Mouse (Mus musculus) lung, embryonic 14.5 days (tissue): ENCODE results near the gene Mex3d. TPM values are rescaled to one million over a fixed set of nuclear protein-coding genes. Genes with fewer than 3 reads are reported as not detected.

Experiments used
- ATAC-seq: fragments of 200-750 bp; cut with Nextera tagmentation; 2 replicates; pipeline ENCODE4 v1.8.0; 2017; ENCODE audit warnings: mild to moderate bottlenecking, moderate TSS enrichment, moderate library complexity; ENCODE audit not compliant: insufficient read depth
- DNase-seq: peaks from one replicate; pipeline ENCODE4 v3.0.0-alpha.2; 2015
- H3K27ac ChIP-seq: fragments of 300-500 bp; sonication (generic); 2 replicates; pipeline ENCODE4 v1.5.1; 2014; ENCODE audit warnings: low read depth, mild to moderate bottlenecking, moderate library complexity
- H3K27me3 ChIP-seq: fragments of 300-500 bp; sonication (generic); 2 replicates; pipeline ENCODE4 v1.6.1; 2014; ENCODE audit warnings: low read length, control low read depth; ENCODE audit not compliant: insufficient read depth
- H3K36me3 ChIP-seq: fragments of 300-500 bp; sonication (generic); 2 replicates; pipeline ENCODE4 v1.6.1; 2014; ENCODE audit warnings: control low read depth; ENCODE audit not compliant: insufficient read depth
- H3K4me1 ChIP-seq: fragments of 300-500 bp; sonication (generic); 2 replicates; pipeline ENCODE4 v1.6.1; 2014; ENCODE audit warnings: antibody characterized with exemption, control low read depth; ENCODE audit not compliant: insufficient read depth
- H3K4me2 ChIP-seq: fragments of 300-500 bp; sonication (generic); 2 replicates; pipeline ENCODE4 v1.6.1; 2014; ENCODE audit warnings: mild to moderate bottlenecking
- H3K4me3 ChIP-seq: fragments of 300-500 bp; sonication (generic); 2 replicates; pipeline ENCODE4 v1.5.1; 2014; ENCODE audit warnings: low read depth, low read length
- H3K9ac ChIP-seq: fragments of 300-500 bp; sonication (generic); 2 replicates; pipeline ENCODE4 v1.6.1; 2014
- H3K9me3 ChIP-seq: fragments of 300-500 bp; sonication (generic); 2 replicates; pipeline ENCODE4 v1.6.1; 2016; ENCODE audit warnings: low read depth, low read length, control low read depth
- CTCF ChIP-seq: IDR thresholded peaks from 2 replicates; pipeline ENCODE4 v1.5.1; 2016; ENCODE audit warnings: antibody characterized with exemption, low read depth
- WGBS: fragments of 180-500 bp; shearing (Covaris S2); extraction: QIAGEN DNeasy Blood & Tissue Kit; methylation state at CpG from one replicate; pipeline ENCODE4 v1.1.7; 2014; 5-methylcytosine and 5-hydroxymethylcytosine counted together
- polyA plus RNA-seq: library from polyadenylated mRNA; unstranded; fragments of >200 nt; fragmentation: Nextera tagmentation; extraction: Ambion mirVana; gene quantifications from 2 replicates; pipeline ENCODE4 v1.2.1, GENCODE M21; 2014

The Mex3d gene
- polyA plus RNA-seq, 1 experiment from 2014 or later, result 8.6 TPM

DNA sequence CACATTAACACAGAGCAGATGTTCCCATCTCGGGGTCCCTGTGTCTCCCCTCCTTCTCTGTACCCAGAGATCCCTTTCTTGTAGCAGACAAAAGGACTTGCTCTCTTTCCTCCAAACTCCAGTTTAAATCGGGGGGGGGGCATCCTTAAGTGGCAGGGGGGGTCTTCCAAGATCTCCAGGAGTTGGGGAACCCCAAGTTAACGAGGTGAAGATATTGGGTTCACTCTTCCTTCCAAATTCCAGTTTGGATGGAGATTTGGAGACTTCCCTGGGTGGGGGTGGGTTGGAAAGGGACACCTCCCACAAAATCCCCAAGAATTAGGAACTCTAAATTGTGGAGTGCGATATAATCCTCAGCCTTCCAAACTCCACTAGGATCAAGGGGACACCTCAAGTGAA is 44.9 kb upstream of the Mex3d start:
- H3K4me1 ChIP-seq, result peaks cover 10% of the 10 kb centered on the region; the same call in 1 of the 2 replicates
- peak overlapping the region; percentile 97 for H3K4me2 ChIP-seq
- DNase-seq (no peak), ATAC-seq (no peak)
- peaks cover 39% of the 10 kb centered on the region for H3K36me3 ChIP-seq
- H3K9ac ChIP-seq, result peak overlapping the region; percentile 98
- peak overlapping the region; percentile 93 for H3K27ac ChIP-seq
- 1% methylated on average over 4 of the region's 4 CpGs for WGBS
- H3K27me3 ChIP-seq, result no peaks in the 10 kb centered on the region
- H3K4me3 ChIP-seq, result peak overlapping the region; percentile 100
- TF ChIP-seq CTCF, result no peak
- no peaks in the 10 kb centered on the region for H3K9me3 ChIP-seq

DNA sequence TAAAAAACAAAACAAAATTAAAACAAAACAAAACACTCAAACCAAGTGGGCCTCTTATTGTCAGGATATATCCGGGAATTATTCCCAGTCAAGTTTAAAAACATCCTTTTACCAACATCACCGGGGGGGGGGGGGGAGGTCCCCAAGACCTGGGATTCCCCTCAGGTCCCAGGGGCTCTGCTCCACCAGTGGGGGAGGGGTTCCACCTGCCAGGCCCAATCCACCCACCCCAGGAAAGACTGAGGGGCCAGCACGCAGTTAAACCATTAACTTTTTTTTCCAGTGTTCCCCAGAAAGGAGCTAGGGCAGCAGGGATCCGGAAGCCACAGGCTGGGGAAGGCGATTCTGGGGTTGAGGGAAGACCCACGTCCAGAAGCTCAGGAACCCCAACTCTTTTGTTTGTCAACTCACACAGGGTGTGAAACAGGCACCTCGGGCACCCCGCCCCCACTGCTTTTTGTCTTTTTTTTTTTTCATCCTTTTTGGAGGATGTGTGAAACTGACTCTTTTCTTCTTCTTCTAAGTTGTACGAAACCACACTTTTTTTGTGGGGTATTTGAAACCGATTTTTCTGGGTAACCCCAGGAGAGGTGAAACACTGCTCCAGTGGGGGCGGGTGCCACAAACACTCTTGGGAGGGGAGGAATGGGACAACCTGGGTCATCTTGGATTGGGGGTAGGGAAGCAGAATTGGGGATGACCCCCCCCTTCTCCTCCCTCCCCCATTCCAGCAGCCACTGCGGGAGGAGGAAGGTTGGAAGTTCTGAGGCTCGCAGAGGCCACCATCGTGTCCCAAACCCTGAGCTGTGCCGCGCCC is 44.3 kb upstream of the Mex3d start:
- H3K9me3 ChIP-seq, result no peaks in the 10 kb centered on the region
- peak overlapping the region; percentile 98 for H3K9ac ChIP-seq
- peak overlapping the region; percentile 100 for H3K4me3 ChIP-seq
- no peak for DNase-seq
- H3K4me1 ChIP-seq, result peaks cover 10% of the 10 kb centered on the region; the same call in 1 of the 2 replicates
- H3K27ac ChIP-seq, result peak overlapping the region; percentile 63; the same call in 1 of the 2 replicates
- peaks cover 45% of the 10 kb centered on the region for H3K36me3 ChIP-seq
- no peak for TF ChIP-seq CTCF
- WGBS, result 10% methylated on average over 16 of the region's 16 CpGs
- ATAC-seq, result no peak
- peak overlapping the region; percentile 97 for H3K4me2 ChIP-seq
- no peaks in the 10 kb centered on the region for H3K27me3 ChIP-seq

DNA sequence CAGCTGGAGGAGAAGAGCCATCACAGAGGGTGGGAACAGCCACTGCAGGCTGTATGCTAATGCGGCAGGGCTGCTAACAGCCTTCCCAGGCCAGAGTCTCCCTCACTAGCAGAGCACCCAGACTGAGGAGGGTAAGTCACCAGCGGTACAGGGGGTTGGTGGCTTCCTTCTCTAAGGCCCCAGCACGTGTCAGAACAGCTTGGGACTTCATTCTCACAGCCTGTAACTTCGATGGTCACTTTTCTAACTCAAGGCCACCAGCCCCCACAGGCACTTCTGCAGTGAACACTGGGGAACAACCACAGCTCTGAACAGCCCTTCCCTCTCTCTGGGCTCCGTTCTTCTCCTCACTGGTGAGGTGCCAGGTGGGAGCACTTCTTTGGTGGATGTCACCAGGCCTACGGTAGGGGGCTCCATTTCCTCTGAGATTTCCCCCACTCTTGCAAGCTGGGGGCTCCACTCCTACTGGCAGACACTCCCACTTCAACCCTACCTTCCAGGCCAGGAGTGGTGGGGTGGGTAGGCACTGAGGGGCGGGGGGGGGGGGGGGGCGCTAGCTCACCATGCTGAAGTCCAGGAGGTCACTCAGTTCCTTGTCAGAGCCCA is 43.0 kb upstream of the Mex3d start:
- Histone ChIP-seq H3K36me3 (peaks cover 58% of the 10 kb centered on the region), H3K27ac (no peak overlapping the region), H3K4me1 (peaks cover 5% of the 10 kb centered on the region; the same call in 1 of the 2 replicates), H3K27me3 (no peaks in the 10 kb centered on the region), H3K9ac (no peak overlapping the region), H3K9me3 (no peaks in the 10 kb centered on the region), H3K4me2 (no peak overlapping the region), H3K4me3 (no peak overlapping the region)
- no peak for TF ChIP-seq CTCF
- WGBS, result 65% methylated on average over 7 of the region's 8 CpGs
- DNase-seq, result no peak
- no peak for ATAC-seq

DNA sequence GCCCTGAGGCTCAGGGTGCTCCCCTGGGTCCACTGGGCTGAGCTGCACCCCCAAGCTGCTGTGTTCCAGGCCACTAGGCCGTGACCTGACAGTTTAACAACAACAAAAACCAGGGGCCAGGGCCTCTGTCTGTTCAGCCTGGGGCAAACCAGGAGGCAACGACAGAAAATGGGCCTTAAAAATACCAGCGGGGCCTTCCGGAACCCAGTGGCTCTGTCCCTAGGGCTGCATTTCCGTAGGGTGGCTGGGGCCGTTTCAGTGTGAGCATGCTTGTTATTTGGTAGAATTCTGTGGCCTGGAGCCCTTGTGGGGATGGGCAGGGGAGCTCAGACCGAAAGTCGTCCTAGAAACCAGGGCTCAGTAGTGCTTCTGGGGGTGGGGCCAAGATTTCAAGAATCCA is 42.3 kb upstream of the Mex3d start:
- WGBS, result 82% methylated on average over 8 of the region's 8 CpGs
- Histone ChIP-seq H3K9me3 (no peaks in the 10 kb centered on the region), H3K27ac (no peak overlapping the region), H3K4me2 (no peak overlapping the region), H3K4me1 (peaks cover 5% of the 10 kb centered on the region; the same call in 1 of the 2 replicates), H3K4me3 (no peak overlapping the region), H3K9ac (no peak overlapping the region), H3K36me3 (peaks cover 65% of the 10 kb centered on the region), H3K27me3 (no peaks in the 10 kb centered on the region)
- TF ChIP-seq CTCF, result no peak
- ATAC-seq, result no peak
- DNase-seq, result no peak

DNA sequence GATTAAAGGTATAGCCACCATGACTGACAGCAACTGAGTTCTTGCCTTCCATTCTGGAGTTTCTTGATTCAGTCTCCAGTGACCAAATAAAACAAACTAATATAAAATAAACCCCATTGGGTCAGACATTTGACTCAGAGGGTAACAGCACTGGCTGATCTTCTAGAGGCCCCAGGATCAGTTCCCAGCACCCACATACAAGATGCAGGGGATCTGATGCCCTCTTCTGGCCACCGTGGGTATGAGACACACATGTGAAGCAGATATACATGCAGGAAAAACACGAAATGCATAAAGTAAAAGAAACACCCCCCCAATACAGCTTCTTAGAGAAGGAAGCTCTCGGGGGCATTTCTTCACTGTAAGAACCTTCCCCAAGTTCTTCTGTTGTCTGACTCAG is 37.6 kb upstream of the Mex3d start:
- ATAC-seq (no peak), DNase-seq (no peak)
- H3K9ac ChIP-seq, result no peak overlapping the region
- no peak overlapping the region for H3K4me2 ChIP-seq
- no peak for TF ChIP-seq CTCF
- H3K4me3 ChIP-seq, result no peak overlapping the region
- H3K9me3 ChIP-seq, result no peaks in the 10 kb centered on the region
- no peaks in the 10 kb centered on the region for H3K4me1 ChIP-seq
- 94% methylated on average over 3 of the region's 3 CpGs for WGBS
- no peak overlapping the region for H3K27ac ChIP-seq
- H3K27me3 ChIP-seq, result no peaks in the 10 kb centered on the region
- H3K36me3 ChIP-seq, result peaks cover 98% of the 10 kb centered on the region

DNA sequence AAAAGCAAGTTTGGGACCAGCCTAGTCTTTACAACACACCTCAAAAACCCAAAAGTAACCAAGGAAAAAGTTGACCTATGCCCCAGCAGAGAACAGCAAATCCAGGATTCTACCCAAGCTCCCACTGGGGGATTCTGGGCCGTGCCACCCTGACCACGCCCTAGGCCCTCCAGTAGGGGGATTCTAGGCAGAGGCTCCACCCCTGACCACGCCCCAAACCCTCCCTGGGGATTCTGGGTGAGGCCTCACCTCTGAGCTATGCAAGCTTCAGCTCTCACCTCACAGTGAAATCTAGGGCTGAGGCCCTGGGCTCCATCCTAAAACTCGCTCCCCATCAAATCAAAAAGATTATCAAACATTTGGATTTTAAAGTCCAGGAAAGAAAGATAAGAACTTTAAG is 36.1 kb upstream of the Mex3d start:
- Histone ChIP-seq H3K4me1 (no peaks in the 10 kb centered on the region), H3K27me3 (no peaks in the 10 kb centered on the region), H3K9me3 (no peaks in the 10 kb centered on the region), H3K4me3 (no peak overlapping the region), H3K27ac (no peak overlapping the region), H3K36me3 (peaks cover 98% of the 10 kb centered on the region), H3K9ac (no peak overlapping the region), H3K4me2 (no peak overlapping the region)
- ATAC-seq (no peak), DNase-seq (peak; percentile 42)
- no peak for TF ChIP-seq CTCF
- 39% methylated on average over 4 of the region's 4 CpGs for WGBS

DNA sequence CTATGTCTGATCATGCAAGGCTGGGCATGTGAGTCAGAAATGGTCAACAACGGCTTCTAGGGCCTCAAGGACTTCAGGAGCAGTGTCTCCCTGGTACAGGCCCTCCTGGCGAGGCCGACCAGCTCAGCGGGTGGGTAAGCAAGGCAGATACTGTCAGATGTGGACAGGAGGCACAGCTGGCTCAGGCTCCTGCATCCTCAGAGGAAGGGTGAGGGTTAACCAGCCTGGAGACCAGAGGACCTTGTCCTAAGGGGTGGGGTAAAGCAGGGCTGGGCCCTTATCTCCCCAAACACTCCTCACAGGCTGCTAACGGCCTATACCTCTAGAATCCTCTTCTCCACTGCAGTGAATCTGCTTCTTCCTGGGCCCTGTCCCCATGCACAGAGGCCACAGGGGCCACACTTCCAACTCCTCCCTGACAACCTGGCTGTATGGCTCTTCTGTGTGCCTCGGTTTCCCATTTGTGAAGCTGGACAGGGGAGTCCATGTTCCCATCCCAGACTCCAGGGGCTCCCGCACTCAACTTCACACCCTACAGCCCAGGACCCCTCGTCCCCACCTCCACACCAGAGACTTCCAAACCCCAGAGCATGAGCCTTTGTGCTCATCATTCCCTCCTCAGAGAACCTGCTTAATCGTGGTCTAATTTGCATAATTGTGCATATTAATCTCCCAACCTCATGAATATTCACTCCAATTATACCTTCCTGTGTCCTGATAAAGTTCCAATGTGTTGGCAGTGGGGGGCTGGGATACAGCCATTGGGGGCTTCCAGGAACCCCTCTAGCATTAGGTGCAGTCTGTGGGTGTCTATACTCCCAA is 34.4 kb upstream of the Mex3d start:
- WGBS, result 83% methylated on average over 9 of the region's 9 CpGs
- DNase-seq (no peak), ATAC-seq (no peak)

More for the DNA sequence above, 34.4 kb upstream of the Mex3d start:
- Histone ChIP-seq H3K4me3 (no peak overlapping the region), H3K9ac (no peak overlapping the region), H3K4me1 (no peaks in the 10 kb centered on the region), H3K27ac (no peak overlapping the region), H3K4me2 (no peak overlapping the region; the same call in 1 of the 2 replicates), H3K36me3 (peaks cover 98% of the 10 kb centered on the region), H3K9me3 (no peaks in the 10 kb centered on the region), H3K27me3 (no peaks in the 10 kb centered on the region)
- no peak for TF ChIP-seq CTCF
